Mouse (Mus musculus): ENCODE data around the gene Rad50. TPM values are rescaled to one million over a fixed set of nuclear protein-coding genes. Genes with fewer than 3 reads are reported as not detected.

Gene Rad50
- 8.8 TPM for polyA plus RNA-seq (2014; fragmentation: Illumina TruSeq; extraction: RNeasy Lipid Tissue Mini Kit (QIAGEN cat#74804); ENCODE audit: low read depth, low replicate concordance)

GRCm38 (mm10) chr11:53706934-53707717 is at the start of gene Rad50:
Rad50 (minus strand) TSS chr11:53707319.

GRCm38 (mm10) chr11:53720715-53721114 is 13.6 kb upstream of the Rad50 start, which contains the start of gene Il5:
Il5 (plus strand) TSS chr11:53720794.

GRCm38 (mm10) chr11:53634556-53634955 is 72.6 kb downstream of the Rad50 start, which contains the start of gene Il13:
Il13 (minus strand) TSS chr11:53634702.

GRCm38 (mm10) chr11:53618619-53619198 is 88.4 kb downstream of the Rad50 start, which contains the start of gene Il4:
Il4 (minus strand) TSS chr11:53618669.

Other genes with a start within 250 kb of the Rad50 start
- gene Gm9837, start 236.8 kb downstream of the Rad50 start, polyA plus RNA-seq (2014; fragmentation: Illumina TruSeq; extraction: RNeasy Lipid Tissue Mini Kit (QIAGEN cat#74804); ENCODE audit: low read depth, low replicate concordance): not detected
- not detected for gene Gm9945, start 227.2 kb downstream of the Rad50 start, polyA plus RNA-seq (2014; fragmentation: Illumina TruSeq; extraction: RNeasy Lipid Tissue Mini Kit (QIAGEN cat#74804); ENCODE audit: low read depth, low replicate concordance)
- not detected for gene Sowaha, start 227.0 kb downstream of the Rad50 start, polyA plus RNA-seq (2014; fragmentation: Illumina TruSeq; extraction: RNeasy Lipid Tissue Mini Kit (QIAGEN cat#74804); ENCODE audit: low read depth, low replicate concordance)
- gene Sept8, start 188.1 kb downstream of the Rad50 start, polyA plus RNA-seq (2014; fragmentation: Illumina TruSeq; extraction: RNeasy Lipid Tissue Mini Kit (QIAGEN cat#74804); ENCODE audit: low read depth, low replicate concordance): 1.7 TPM
- 3.7 TPM for gene Kif3a, start 139.9 kb downstream of the Rad50 start, polyA plus RNA-seq (2014; fragmentation: Illumina TruSeq; extraction: RNeasy Lipid Tissue Mini Kit (QIAGEN cat#74804); ENCODE audit: low read depth, low replicate concordance)
- not detected for gene Il4, start 88.7 kb downstream of the Rad50 start, polyA plus RNA-seq (2014; fragmentation: Illumina TruSeq; extraction: RNeasy Lipid Tissue Mini Kit (QIAGEN cat#74804); ENCODE audit: low read depth, low replicate concordance)
- gene Il13, start 72.6 kb downstream of the Rad50 start, polyA plus RNA-seq (2014; fragmentation: Illumina TruSeq; extraction: RNeasy Lipid Tissue Mini Kit (QIAGEN cat#74804); ENCODE audit: low read depth, low replicate concordance): not detected
- gene Il5, start 13.5 kb upstream of the Rad50 start, polyA plus RNA-seq (2014; fragmentation: Illumina TruSeq; extraction: RNeasy Lipid Tissue Mini Kit (QIAGEN cat#74804); ENCODE audit: low read depth, low replicate concordance): not detected
- 12.7 TPM for gene Irf1, start 62.7 kb upstream of the Rad50 start, polyA plus RNA-seq (2014; fragmentation: Illumina TruSeq; extraction: RNeasy Lipid Tissue Mini Kit (QIAGEN cat#74804); ENCODE audit: low read depth, low replicate concordance)
- gene Gm17334, start 65.9 kb upstream of the Rad50 start, polyA plus RNA-seq (2014; fragmentation: Illumina TruSeq; extraction: RNeasy Lipid Tissue Mini Kit (QIAGEN cat#74804); ENCODE audit: low read depth, low replicate concordance): not detected
- not detected for gene Gm12216, start 151.9 kb upstream of the Rad50 start, polyA plus RNA-seq (2014; fragmentation: Illumina TruSeq; extraction: RNeasy Lipid Tissue Mini Kit (QIAGEN cat#74804); ENCODE audit: low read depth, low replicate concordance)
- 19.1 TPM for gene Slc22a5, start 184.3 kb upstream of the Rad50 start, polyA plus RNA-seq (2014; fragmentation: Illumina TruSeq; extraction: RNeasy Lipid Tissue Mini Kit (QIAGEN cat#74804); ENCODE audit: low read depth, low replicate concordance)